Mouse (Mus musculus) erythroblast, adult 5-6 weeks (primary cell): Measurements from ENCODE around the gene Fahd2a. TPM values are rescaled to one million over a fixed set of nuclear protein-coding genes. Genes with fewer than 3 reads are reported as not detected.

Source experiments
- ATAC-seq: replicated peaks from 2 replicates; pipeline ENCODE4 v1.8.0; 2016; ENCODE audit warnings: moderate number of reproducible peaks, mild to moderate bottlenecking, moderate TSS enrichment, inconsistent platforms; ENCODE audit not compliant: poor library complexity, low FRiP score, severe bottlenecking
- total RNA-seq, 2 experiments: library from RNA; stranded (forward) in 1 of 2; stranded (reverse) in 1 of 2; fragments of 150-400 nt in 1 of 2; fragments of 200-764, 138-1000 nt in 1 of 2; gene quantifications; 2 replicates each; pipeline versions ENCODE4 v1.2.3 to v1.2.4; 2015 to 2017; ENCODE audit warnings: low replicate concordance in 2 of 2

Fahd2a gene
- total RNA-seq, 2 experiments from 2014 or later, result 12.7 TPM; not detected in 1

- ATAC-seq, result no peak
Measured at GRCm38 (mm10) chr2:127435135-127435534, 9.2 kb downstream of the Fahd2a start.

- ATAC-seq, result no peak
Measured at GRCm38 (mm10) chr2:127433487-127434295, 10.7 kb downstream of the Fahd2a start.

DNA sequence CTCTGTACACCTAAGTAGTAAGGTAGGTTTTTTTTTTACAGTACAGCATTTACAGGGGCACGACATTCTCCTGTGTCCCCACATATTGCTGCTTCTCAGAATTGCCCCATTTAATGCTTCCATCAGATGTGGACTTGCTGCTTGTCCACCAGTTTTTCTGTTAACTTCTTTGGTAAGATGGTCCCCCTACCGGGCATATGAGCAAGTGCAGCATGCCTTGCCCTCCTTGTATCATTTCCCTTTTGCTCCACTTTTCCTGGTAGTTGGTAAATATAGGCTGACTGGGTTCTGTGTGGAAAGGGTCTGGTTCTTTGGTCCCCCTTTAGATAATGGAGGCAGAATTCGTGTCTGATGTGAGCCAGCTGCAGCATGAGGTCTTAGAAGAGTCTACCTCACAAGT lies 14.1 kb downstream of the Fahd2a start:
- ATAC-seq, result no peak; the same call in 1 of the 2 replicates

GRCm38 (mm10) chr2:127424977-127425376 lies 19.4 kb downstream of the Fahd2a start, which contains the start of gene Gpat2:
Gene Gpat2, plus strand, starts transcription at chr2:127425199.
- no peak for ATAC-seq

GRCm38 (mm10) chr2:127418266-127418970 lies 25.9 kb downstream of the Fahd2a start:
- no peak for ATAC-seq

GRCm38 (mm10) chr2:127416706-127417105 lies 27.7 kb downstream of the Fahd2a start:
- no peak for ATAC-seq

DNA sequence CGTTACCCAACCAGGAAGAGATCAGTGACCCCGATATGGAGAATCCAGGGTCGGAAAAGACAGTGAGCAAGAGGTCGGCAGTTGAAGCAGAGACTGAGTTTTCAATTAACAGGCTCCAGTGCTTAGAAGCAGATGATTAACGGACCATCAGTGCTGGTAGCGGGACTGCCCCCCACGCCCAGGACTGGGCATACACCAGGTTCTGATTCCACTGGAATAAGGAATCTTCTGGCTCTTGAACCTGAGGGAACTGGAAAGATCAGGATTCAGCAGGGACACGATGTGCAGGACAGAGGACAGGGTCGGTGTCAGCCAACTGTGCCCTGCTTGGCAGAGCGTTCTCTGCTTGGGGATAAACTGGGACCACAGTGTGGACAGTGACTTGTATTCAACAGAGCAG lies 28.6 kb downstream of the Fahd2a start:
- ATAC-seq, result no peak

DNA sequence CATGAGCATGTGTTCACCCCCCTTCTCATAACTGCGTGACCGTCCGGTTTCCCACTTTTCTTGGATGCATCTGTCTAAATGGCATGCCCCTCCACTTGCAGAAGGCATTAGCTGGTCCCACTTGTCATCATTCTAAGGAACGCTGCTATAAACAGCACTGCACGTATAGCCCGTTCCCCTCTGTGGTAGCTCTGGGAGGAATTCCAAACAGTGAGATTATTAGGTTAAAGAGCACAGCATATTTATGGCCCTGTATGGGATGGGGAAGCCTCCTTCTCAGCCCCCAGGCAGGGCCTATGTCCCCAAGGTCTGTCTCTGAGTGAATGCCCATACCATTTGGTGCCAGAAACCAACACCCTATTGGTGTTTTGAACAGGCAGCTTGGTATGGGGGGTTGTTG lies 33.2 kb downstream of the Fahd2a start:
- ATAC-seq, result no peak

DNA sequence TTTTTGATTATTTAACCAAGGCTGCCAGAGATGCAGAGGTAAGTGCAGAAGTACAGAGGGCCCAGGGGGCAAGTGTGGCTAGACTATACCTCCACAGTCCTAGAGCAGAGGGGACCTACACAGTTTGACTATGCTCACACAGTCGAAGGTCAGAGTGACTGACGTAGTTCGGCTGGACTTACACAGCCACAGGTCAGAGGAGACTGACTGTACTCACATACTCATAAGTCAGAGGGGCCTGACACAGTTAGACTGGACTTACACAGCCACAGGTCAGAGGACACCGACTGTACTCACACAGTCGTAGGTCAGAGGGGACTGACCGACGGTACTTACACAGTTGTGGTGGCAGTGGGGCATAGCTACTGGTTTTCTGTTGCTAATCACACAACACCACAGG lies 45.6 kb downstream of the Fahd2a start:
- no peak for ATAC-seq

DNA sequence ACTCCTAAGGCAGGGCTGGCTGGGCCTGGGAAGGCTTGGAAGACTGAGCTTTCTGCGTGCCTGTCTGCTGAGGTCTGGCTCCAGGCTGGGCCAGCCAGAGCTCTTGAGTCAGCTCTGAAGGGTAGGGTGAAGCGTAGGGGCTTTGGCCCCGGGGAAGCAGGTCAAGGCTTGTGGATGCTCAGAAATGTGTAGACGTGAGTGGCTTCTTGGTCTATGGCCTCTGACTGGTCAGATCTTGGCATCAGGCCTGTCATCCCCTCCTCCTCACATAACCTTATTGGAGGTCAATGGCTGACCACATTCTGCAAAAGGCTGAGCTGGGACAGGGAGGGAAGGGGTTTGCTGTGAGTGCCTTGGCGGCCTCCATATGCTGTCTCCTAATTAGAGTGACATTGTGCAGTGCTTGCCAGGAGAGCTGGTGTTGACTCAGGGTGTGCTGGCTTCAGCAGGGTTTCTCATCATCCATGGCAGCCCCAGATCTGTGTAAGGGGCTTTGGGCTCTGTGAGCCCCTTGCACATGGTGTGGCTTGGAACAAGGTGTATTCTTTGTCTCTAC lies 49.7 kb downstream of the Fahd2a start:
- ATAC-seq, result no peak

- no peak for ATAC-seq
Measured at GRCm38 (mm10) chr2:127391323-127391722, 53.0 kb downstream of the Fahd2a start.

DNA sequence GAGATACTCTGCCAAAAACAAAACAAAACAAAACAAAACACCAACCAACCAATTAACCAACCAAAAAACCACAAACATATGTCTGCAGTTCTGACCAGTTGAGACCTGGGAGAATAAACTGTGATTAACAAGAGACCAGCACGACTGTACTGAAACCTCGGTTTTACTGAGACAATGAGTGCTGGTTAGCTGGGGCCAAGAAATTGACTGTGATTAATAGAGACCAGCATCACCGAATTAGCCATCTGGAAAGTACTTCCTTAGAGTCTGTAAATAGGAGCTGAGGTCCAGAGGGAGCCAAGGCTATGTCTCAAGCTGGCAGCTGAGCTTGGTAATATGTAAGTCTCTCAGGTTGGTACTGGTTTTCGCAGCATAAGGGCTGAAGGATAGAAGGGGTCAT lies 53.5 kb downstream of the Fahd2a start:
- no peak for ATAC-seq

GRCm38 (mm10) chr2:127390352-127390751 lies 54.0 kb downstream of the Fahd2a start:
- no peak for ATAC-seq

GRCm38 (mm10) chr2:127387521-127387920 lies 56.8 kb downstream of the Fahd2a start:
- no peak for ATAC-seq

Other genes starting within 250 kb of the Fahd2a start
- not detected in 2 replicates for gene 1810024B03Rik, start 236.3 kb downstream of the Fahd2a start, total RNA-seq (2015; ENCODE audit: low replicate concordance)
- gene 1810024B03Rik, start 236.3 kb downstream of the Fahd2a start, total RNA-seq (2017; ENCODE audit: low replicate concordance), result 0.84 TPM in 1 of 2 replicates, not detected in the other
- gene Snrnp200, start 236.2 kb downstream of the Fahd2a start, total RNA-seq (2015; ENCODE audit: low replicate concordance), result 25.7 and 44.3 TPM in 2 replicates
- gene Snrnp200, start 236.2 kb downstream of the Fahd2a start, total RNA-seq (2017; ENCODE audit: low replicate concordance), result 45.7 and 55.2 TPM in 2 replicates
- 7.9 and 11.1 TPM in 2 replicates for gene Ciao1, start 196.7 kb downstream of the Fahd2a start, total RNA-seq (2015; ENCODE audit: low replicate concordance)
- 17.4 and 30.4 TPM in 2 replicates for gene Ciao1, start 196.7 kb downstream of the Fahd2a start, total RNA-seq (2017; ENCODE audit: low replicate concordance)
- 8.3 and 15.0 TPM in 2 replicates for gene Tmem127, start 196.7 kb downstream of the Fahd2a start, total RNA-seq (2015; ENCODE audit: low replicate concordance)
- gene Tmem127, start 196.7 kb downstream of the Fahd2a start, total RNA-seq (2017; ENCODE audit: low replicate concordance), result 13.9 and 20.6 TPM in 2 replicates
- gene Stard7, start 174.3 kb downstream of the Fahd2a start, total RNA-seq (2015; ENCODE audit: low replicate concordance), result 13.2 and 15.4 TPM in 2 replicates
- gene Stard7, start 174.3 kb downstream of the Fahd2a start, total RNA-seq (2017; ENCODE audit: low replicate concordance), result 23.7 and 33.6 TPM in 2 replicates
- gene Dusp2, start 108.4 kb downstream of the Fahd2a start, total RNA-seq (2015; ENCODE audit: low replicate concordance), result 3.6 and 5.6 TPM in 2 replicates
- 0.34 and 1.5 TPM in 2 replicates for gene Dusp2, start 108.4 kb downstream of the Fahd2a start, total RNA-seq (2017; ENCODE audit: low replicate concordance)
- not detected in 2 replicates for gene Astl, start 105.9 kb downstream of the Fahd2a start, total RNA-seq (2015; ENCODE audit: low replicate concordance)
- gene Astl, start 105.9 kb downstream of the Fahd2a start, total RNA-seq (2017; ENCODE audit: low replicate concordance), result not detected in 2 replicates
- not detected in 2 replicates for gene Adra2b, start 81.4 kb downstream of the Fahd2a start, total RNA-seq (2015; ENCODE audit: low replicate concordance)
- not detected in 2 replicates for gene Adra2b, start 81.4 kb downstream of the Fahd2a start, total RNA-seq (2017; ENCODE audit: low replicate concordance)
- gene Gpat2, start 19.4 kb downstream of the Fahd2a start, total RNA-seq (2015; ENCODE audit: low replicate concordance), result not detected in 2 replicates
- gene Gpat2, start 19.4 kb downstream of the Fahd2a start, total RNA-seq (2017; ENCODE audit: low replicate concordance), result not detected in 2 replicates
- 2.3 and 10.8 TPM in 2 replicates for gene Kcnip3, start 77.5 kb upstream of the Fahd2a start, total RNA-seq (2015; ENCODE audit: low replicate concordance)
- 1.2 and 1.7 TPM in 2 replicates for gene Kcnip3, start 77.5 kb upstream of the Fahd2a start, total RNA-seq (2017; ENCODE audit: low replicate concordance)
- not detected in 2 replicates for gene Prom2, start 96.9 kb upstream of the Fahd2a start, total RNA-seq (2015; ENCODE audit: low replicate concordance)
- not detected in 2 replicates for gene Prom2, start 96.9 kb upstream of the Fahd2a start, total RNA-seq (2017; ENCODE audit: low replicate concordance)
- gene Zfp661, start 142.5 kb upstream of the Fahd2a start, total RNA-seq (2015; ENCODE audit: low replicate concordance), result 0.42 TPM in 1 of 2 replicates, not detected in the other
- gene Zfp661, start 142.5 kb upstream of the Fahd2a start, total RNA-seq (2017; ENCODE audit: low replicate concordance), result 0.17 and 0.28 TPM in 2 replicates
- gene Mrps5, start 142.7 kb upstream of the Fahd2a start, total RNA-seq (2015; ENCODE audit: low replicate concordance), result 5.4 and 8.8 TPM in 2 replicates
- gene Mrps5, start 142.7 kb upstream of the Fahd2a start, total RNA-seq (2017; ENCODE audit: low replicate concordance), result 24.6 and 24.7 TPM in 2 replicates
- gene Mal, start 212.1 kb upstream of the Fahd2a start, total RNA-seq (2015; ENCODE audit: low replicate concordance), result not detected in 2 replicates
- not detected in 2 replicates for gene Mal, start 212.1 kb upstream of the Fahd2a start, total RNA-seq (2017; ENCODE audit: low replicate concordance)